Mouse (Mus musculus): Measurements from ENCODE around the gene Auts2. TPM values are rescaled to one million over a fixed set of nuclear protein-coding genes. Genes with fewer than 3 reads are reported as not detected.

The Auts2 gene
- polyA plus RNA-seq, 1 experiment from 2014 or later = 19.0 TPM

DNA sequence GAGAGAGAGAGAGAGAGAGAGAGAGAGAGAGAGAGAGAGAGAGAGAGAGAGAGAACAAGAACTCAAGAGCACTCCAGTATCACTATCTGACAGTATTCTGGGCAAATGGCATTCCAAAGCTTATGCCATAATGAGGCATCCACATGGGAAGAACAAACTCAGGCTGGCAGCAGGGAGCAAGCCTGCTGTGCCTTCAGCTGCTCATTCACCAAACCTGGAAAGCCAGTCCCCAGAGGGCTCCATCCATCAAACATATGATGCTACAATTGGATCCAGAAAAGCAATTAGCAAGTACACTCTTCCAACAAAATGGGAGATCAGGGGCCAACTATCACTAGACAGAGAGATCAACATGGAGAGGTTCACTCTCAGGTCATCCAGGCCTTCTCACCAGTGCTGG is 531.3 kb downstream of the Auts2 start:
- Histone ChIP-seq H3K27me3 (replicated peaks) (no peaks in the 10 kb centered on the region), H3K9me3 (no peaks in the 10 kb centered on the region), H3K4me2 (replicated peaks) (no peak overlapping the region), H3K27ac (no peak overlapping the region), H3K9ac (no peak overlapping the region), H3K4me3 (replicated peaks) (no peak overlapping the region), H3K4me1 (replicated peaks) (no peaks in the 10 kb centered on the region), H3K36me3 (no peaks in the 10 kb centered on the region)
- no peak for ATAC-seq

DNA sequence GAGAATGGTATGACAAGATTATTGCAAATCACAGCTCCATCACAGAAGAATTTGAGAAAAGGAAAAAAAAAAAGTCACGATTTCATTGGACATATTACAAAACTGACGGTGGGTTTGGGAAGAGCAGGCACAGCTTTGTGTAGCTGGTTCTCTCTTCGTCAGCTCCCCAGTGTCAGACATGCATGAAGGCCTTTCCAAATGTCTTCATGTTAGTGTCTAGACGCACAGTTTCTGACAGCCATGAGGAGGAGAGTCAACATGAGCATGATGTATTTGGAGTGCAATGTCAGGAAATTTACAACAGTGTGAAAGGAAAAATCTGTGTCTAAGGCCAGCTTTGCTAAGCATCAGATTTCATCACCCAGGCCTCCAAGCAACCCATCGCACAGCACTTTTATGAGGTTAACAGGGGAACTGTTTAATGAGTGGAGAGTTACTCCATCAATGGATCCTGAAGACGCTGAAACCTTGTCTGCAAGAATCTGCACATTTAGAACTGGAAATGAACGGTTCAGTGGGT is 534.4 kb downstream of the Auts2 start:
- no peaks in the 10 kb centered on the region for H3K36me3 ChIP-seq
- no peak overlapping the region for H3K4me3 ChIP-seq (replicated peaks)
- H3K27ac ChIP-seq = no peak overlapping the region
- 56% methylated on average over 7 of the region's 7 CpGs for WGBS
- H3K9me3 ChIP-seq = no peaks in the 10 kb centered on the region
- H3K27me3 ChIP-seq (replicated peaks) = no peaks in the 10 kb centered on the region
- H3K9ac ChIP-seq = no peak overlapping the region
- no peak for ATAC-seq
- H3K4me1 ChIP-seq (replicated peaks) = no peaks in the 10 kb centered on the region
- H3K4me2 ChIP-seq (replicated peaks) = no peak overlapping the region

DNA sequence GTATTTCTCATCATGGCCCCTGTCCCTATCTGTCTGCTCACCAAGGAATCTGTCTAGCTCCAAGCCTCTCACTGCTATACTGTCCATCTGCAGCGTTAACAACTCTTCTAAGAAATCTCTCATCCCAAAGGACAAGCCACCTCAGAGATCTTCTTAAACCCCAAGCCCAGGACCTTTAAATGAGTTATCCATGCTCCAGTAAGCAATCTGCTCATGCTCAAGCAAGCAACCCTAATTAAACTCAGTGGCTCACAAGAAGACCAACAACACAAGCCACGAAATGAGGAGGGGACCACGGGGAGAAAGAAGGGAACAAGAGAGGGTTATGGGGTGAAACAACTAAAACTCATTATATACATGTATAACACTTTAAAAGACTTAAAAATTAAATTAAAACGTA is 535.2 kb downstream of the Auts2 start:
- ATAC-seq = no peak
- no peak overlapping the region for H3K27ac ChIP-seq
- H3K4me1 ChIP-seq (replicated peaks) = no peaks in the 10 kb centered on the region
- H3K36me3 ChIP-seq = no peaks in the 10 kb centered on the region
- no peaks in the 10 kb centered on the region for H3K27me3 ChIP-seq (replicated peaks)
- WGBS = 92% methylated on average over 4 of the region's 4 CpGs
- H3K9ac ChIP-seq = no peak overlapping the region
- no peaks in the 10 kb centered on the region for H3K9me3 ChIP-seq
- H3K4me2 ChIP-seq (replicated peaks) = no peak overlapping the region
- H3K4me3 ChIP-seq (replicated peaks) = no peak overlapping the region

DNA sequence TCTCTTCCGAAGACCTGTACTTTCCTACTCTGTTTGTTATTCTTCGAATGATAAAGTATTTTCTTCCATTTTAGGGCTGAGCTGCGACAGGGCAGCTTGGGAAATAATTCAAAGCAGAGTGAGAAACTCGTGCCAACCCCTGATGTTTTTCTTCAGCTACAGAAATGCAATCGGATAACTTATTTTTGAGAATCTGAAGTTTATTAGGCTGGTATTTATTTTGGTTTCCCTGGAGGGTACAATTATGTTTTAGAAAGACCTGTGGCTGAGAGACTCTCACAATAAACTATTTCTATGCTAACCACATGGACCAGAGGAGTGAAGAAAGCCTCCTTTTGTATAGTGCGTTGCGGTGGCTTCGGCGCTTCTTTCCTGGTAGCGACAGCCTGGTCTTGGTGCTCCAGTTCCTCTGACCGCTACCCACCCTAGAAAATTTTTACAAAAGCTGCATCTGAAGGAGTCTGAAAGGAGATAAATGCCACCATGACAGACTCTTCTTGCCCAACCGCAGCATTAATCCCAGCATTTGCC is 550.4 kb downstream of the Auts2 start:
- H3K4me3 ChIP-seq (replicated peaks) = no peak overlapping the region
- WGBS = 74% methylated on average over 12 of the region's 12 CpGs
- ATAC-seq = no peak
- H3K9ac ChIP-seq = no peak overlapping the region
- no peak overlapping the region for H3K27ac ChIP-seq
- H3K4me2 ChIP-seq (replicated peaks) = no peak overlapping the region
- H3K9me3 ChIP-seq = no peaks in the 10 kb centered on the region
- no peaks in the 10 kb centered on the region for H3K36me3 ChIP-seq
- H3K4me1 ChIP-seq (replicated peaks) = 0 out of 2 replicates have a peak, but pooled peaks cover 3% of the 10 kb centered on the region
- no peaks in the 10 kb centered on the region for H3K27me3 ChIP-seq (replicated peaks)

DNA sequence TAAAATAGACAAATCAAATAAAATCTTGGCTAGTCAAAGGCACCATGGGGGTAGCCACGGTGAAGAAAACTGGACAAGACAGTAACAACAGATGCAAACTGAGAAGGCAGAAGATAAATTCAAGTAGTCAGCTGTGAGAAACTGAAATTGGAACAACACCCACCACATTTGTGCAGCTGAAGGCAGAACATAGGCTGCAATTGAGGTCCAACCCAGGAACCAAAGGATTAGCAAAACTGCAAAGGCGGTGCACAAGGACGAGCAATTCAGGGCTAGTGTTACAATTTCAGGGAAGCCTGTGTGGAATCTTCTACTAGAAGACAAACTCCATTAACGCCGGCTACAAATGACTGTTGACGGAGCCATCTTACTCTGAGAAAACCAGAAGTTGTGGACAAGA is 550.9 kb downstream of the Auts2 start:
- no peak for ATAC-seq
- H3K27me3 ChIP-seq (replicated peaks) = no peaks in the 10 kb centered on the region
- H3K27ac ChIP-seq = no peak overlapping the region
- no peaks in the 10 kb centered on the region for H3K36me3 ChIP-seq
- 0 out of 2 replicates have a peak, but pooled peaks cover 3% of the 10 kb centered on the region for H3K4me1 ChIP-seq (replicated peaks)
- 80% methylated on average over 6 of the region's 6 CpGs for WGBS
- no peak overlapping the region for H3K4me3 ChIP-seq (replicated peaks)
- no peak overlapping the region for H3K9ac ChIP-seq
- H3K4me2 ChIP-seq (replicated peaks) = no peak overlapping the region
- no peaks in the 10 kb centered on the region for H3K9me3 ChIP-seq

DNA sequence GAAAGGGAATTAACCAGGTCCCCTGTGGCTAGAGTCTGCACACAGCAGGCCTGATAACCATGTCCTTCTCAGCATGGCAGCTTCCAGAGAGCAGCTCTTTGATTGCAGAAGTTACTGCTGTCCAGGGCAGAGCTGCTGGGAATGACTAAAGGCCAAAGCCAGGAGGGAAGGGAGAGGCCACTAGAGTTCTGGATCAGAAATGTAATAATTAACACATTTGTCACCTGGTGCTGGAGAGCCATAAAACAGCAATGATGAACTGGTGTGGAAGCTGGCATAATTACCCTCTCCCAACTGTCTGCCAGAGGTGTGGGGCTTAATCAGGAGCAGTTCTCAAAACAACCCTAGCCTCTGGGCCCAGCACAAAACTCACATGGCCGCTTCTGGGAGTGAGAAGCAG is 552.6 kb downstream of the Auts2 start:
- no peaks in the 10 kb centered on the region for H3K9me3 ChIP-seq
- H3K36me3 ChIP-seq = no peaks in the 10 kb centered on the region
- 61% methylated on average over 1 of the region's 1 CpGs for WGBS
- no peak overlapping the region for H3K27ac ChIP-seq
- ATAC-seq = 0 out of 2 replicates have a peak, but pooled peaks have one; percentile 47
- no peak overlapping the region for H3K9ac ChIP-seq
- 0 out of 2 replicates have a peak, but pooled peaks cover 3% of the 10 kb centered on the region for H3K4me1 ChIP-seq (replicated peaks)
- no peak overlapping the region for H3K4me2 ChIP-seq (replicated peaks)
- H3K27me3 ChIP-seq (replicated peaks) = no peaks in the 10 kb centered on the region
- no peak overlapping the region for H3K4me3 ChIP-seq (replicated peaks)

DNA sequence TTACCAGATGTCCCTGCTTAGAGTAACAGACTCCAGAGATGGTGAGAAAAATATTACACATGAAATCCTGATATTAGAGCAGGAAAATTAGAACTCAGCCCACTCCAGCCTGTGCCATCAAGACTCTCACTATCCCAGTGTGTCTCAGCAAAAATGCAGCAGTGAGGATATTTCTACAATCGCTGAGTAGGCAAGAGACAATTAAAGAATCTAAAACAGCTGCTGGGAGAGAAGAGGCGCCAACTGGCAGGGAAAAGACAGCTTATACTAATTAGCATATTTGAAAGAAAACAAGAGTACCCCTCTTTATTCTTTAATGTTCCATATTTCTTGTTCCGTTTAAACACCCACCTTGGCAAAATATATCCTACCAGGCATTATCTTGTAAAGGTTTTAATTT is 561.7 kb downstream of the Auts2 start:
- Histone ChIP-seq H3K27me3 (replicated peaks) (no peaks in the 10 kb centered on the region), H3K9ac (no peak overlapping the region), H3K4me2 (replicated peaks) (no peak overlapping the region), H3K9me3 (no peaks in the 10 kb centered on the region), H3K4me1 (replicated peaks) (no peaks in the 10 kb centered on the region), H3K27ac (no peak overlapping the region), H3K4me3 (replicated peaks) (no peak overlapping the region), H3K36me3 (no peaks in the 10 kb centered on the region)
- no peak for ATAC-seq
- WGBS = 82% methylated on average over 3 of the region's 3 CpGs

DNA sequence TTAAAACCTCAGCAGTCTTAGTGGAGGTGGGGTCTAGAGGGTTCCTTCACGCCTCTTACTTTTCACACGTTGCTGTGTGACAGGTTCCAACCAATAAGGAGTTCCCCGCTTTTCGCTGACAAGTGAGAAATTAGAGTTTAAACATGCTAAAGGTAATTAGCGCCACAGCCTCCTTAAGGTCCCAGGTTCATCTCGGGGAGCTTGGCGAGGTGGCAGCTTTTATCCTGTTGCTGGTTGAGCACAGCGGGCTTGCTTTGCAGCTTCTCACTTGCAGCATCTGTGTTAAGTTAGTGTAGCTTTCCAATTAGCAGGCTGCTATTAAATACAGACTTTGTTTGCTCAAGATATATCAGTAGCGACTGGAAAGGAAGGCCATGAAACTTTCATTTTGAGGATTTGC is 564.2 kb downstream of the Auts2 start:
- Histone ChIP-seq H3K9me3 (no peaks in the 10 kb centered on the region), H3K4me1 (replicated peaks) (no peaks in the 10 kb centered on the region), H3K4me2 (replicated peaks) (no peak overlapping the region), H3K27ac (no peak overlapping the region), H3K9ac (no peak overlapping the region), H3K4me3 (replicated peaks) (no peak overlapping the region), H3K27me3 (replicated peaks) (no peaks in the 10 kb centered on the region), H3K36me3 (no peaks in the 10 kb centered on the region)
- ATAC-seq = no peak
- WGBS = 59% methylated on average over 9 of the region's 9 CpGs

DNA sequence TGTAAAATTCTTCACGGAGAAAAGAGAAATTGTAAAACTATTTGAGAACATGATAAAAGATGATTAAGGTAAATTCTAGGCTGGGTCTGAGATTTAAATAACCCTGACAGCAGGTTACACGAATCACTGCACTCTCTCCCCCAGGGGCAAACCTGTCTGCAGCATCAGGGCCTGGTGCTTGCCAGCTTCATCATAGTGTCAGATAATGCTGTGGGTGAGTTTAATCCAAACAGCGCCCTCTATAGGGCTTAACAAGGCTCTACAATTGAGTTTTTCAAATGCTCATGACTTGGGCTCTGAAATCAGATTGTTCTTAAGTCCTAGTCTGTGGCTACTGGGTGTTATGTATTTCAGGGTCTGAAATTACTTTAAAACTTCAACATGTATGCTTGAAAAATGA is 565.6 kb downstream of the Auts2 start:
- Histone ChIP-seq H3K4me3 (replicated peaks) (no peak overlapping the region), H3K9me3 (no peaks in the 10 kb centered on the region), H3K36me3 (no peaks in the 10 kb centered on the region), H3K27me3 (replicated peaks) (no peaks in the 10 kb centered on the region), H3K4me2 (replicated peaks) (no peak overlapping the region), H3K27ac (no peak overlapping the region), H3K9ac (no peak overlapping the region), H3K4me1 (replicated peaks) (no peaks in the 10 kb centered on the region)
- ATAC-seq = no peak
- WGBS = 66% methylated on average over 3 of the region's 3 CpGs

DNA sequence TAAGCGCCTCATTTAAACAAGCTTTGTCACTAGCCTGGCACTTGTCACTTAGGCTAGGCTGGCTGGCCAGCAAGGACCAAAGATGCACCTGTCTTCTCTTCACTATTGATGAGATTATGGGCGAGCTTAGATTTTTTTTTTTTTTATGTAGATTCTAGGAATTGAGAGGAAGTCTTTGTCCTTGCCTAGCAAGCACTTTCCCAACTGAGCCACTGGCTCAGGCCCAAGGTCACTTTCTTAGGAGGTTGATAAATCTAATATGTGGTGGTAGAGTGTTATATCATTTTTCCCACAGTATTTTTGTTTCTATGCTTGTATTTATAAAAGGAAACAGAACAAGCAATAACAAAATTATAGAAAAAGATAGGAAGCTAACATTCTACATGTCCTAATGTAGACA is 571.2 kb downstream of the Auts2 start:
- no peaks in the 10 kb centered on the region for H3K4me1 ChIP-seq (replicated peaks)
- no peak for ATAC-seq
- H3K9me3 ChIP-seq = no peaks in the 10 kb centered on the region
- WGBS = 93% methylated on average over 2 of the region's 2 CpGs
- H3K36me3 ChIP-seq = no peaks in the 10 kb centered on the region
- H3K4me3 ChIP-seq (replicated peaks) = no peak overlapping the region
- no peak overlapping the region for H3K27ac ChIP-seq
- no peak overlapping the region for H3K4me2 ChIP-seq (replicated peaks)
- no peaks in the 10 kb centered on the region for H3K27me3 ChIP-seq (replicated peaks)
- no peak overlapping the region for H3K9ac ChIP-seq

DNA sequence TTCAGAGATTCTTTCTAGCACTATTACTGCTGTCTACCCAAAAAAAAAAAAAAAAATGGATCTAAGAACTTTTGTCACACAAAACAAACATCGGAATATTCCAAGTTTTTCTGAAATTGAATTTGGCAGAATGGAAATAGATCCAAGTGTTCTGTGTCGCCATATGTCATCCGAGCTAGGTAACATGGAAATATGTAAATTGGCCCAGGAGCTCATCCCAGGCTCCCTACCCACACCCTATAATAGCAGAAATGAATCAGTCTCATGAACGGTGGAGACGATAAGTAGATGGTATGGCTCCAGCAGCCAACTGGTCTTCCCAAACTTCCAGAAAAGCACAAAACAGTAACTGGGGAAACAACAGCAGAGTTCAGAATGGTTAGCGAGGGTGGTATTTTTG is 577.6 kb downstream of the Auts2 start:
- no peaks in the 10 kb centered on the region for H3K27me3 ChIP-seq (replicated peaks)
- H3K4me3 ChIP-seq (replicated peaks) = no peak overlapping the region
- H3K36me3 ChIP-seq = no peaks in the 10 kb centered on the region
- H3K27ac ChIP-seq = no peak overlapping the region
- WGBS = 95% methylated on average over 6 of the region's 6 CpGs
- no peak for ATAC-seq
- no peak overlapping the region for H3K9ac ChIP-seq
- no peaks in the 10 kb centered on the region for H3K4me1 ChIP-seq (replicated peaks)
- no peak overlapping the region for H3K4me2 ChIP-seq (replicated peaks)
- no peaks in the 10 kb centered on the region for H3K9me3 ChIP-seq

DNA sequence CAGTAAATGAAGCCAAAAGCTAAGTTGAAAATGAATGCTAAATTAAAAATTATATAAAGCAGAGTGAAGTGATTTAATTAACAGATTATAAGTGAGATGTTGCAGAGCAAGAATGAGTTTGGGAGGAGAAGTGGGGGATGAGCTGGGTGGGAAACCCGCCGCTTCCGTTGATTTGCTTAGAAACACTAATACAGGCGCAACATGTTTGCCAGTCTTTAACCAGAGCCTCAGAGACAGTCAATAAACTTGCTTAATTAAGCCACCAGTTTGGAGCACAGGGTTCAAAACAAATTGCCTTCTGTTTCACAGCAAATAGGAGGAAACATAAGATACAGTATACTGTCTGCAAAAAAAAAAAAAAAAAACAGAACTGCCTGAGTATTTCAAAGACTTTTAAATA is 579.6 kb downstream of the Auts2 start:
- no peaks in the 10 kb centered on the region for H3K4me1 ChIP-seq (replicated peaks)
- no peaks in the 10 kb centered on the region for H3K36me3 ChIP-seq
- H3K27ac ChIP-seq = no peak overlapping the region
- no peaks in the 10 kb centered on the region for H3K27me3 ChIP-seq (replicated peaks)
- H3K4me2 ChIP-seq (replicated peaks) = no peak overlapping the region
- no peak for ATAC-seq
- no peak overlapping the region for H3K4me3 ChIP-seq (replicated peaks)
- 94% methylated on average over 4 of the region's 4 CpGs for WGBS
- H3K9me3 ChIP-seq = no peaks in the 10 kb centered on the region
- no peak overlapping the region for H3K9ac ChIP-seq

DNA sequence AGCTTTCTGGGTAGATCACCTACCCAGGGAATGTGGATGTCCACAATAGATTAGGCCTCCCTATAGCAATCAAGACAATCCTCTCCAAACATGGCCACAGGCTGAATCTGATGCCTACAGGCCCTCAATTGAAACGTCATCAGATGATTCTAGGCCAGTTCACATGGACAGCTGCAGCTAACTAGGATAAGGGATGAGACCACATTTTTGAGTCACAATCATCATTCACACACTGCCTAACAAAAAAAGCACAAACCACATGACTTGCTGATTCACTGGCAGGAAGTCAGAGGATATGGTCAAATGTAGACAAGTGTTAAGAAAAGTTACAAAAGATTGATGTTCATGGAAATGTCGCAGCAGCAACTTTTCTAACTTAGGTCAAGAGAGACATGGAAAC is 581.3 kb downstream of the Auts2 start:
- no peak for ATAC-seq
- WGBS = 62% methylated on average over 2 of the region's 2 CpGs
- no peak overlapping the region for H3K27ac ChIP-seq
- H3K27me3 ChIP-seq (replicated peaks) = no peaks in the 10 kb centered on the region
- H3K36me3 ChIP-seq = no peaks in the 10 kb centered on the region
- no peak overlapping the region for H3K4me2 ChIP-seq (replicated peaks)
- no peak overlapping the region for H3K4me3 ChIP-seq (replicated peaks)
- H3K9ac ChIP-seq = no peak overlapping the region
- no peaks in the 10 kb centered on the region for H3K4me1 ChIP-seq (replicated peaks)
- H3K9me3 ChIP-seq = no peaks in the 10 kb centered on the region
